Mouse (Mus musculus) heart, postnatal 36 days (tissue): Measurements from ENCODE around the gene Col16a1. TPM values are rescaled to one million over a fixed set of nuclear protein-coding genes. Genes with fewer than 3 reads are reported as not detected.
A peak's percentile ranks its signal among the peaks of the same experiment; 100 is the strongest.

Experiments
- DNase-seq, 2 experiments: peaks; one replicate each; pipeline ENCODE4 v3.0.0; 2021 to 2022
- intact Hi-C: fragments of 180-260 bp; cut with DNase I; formaldehyde crosslinking; loops from one replicate; pipeline ENCODE4 v1.15.1; 2025
- total RNA-seq, 2 experiments: library from RNA; stranded (reverse); gene quantifications; 2 replicates each; pipeline ENCODE4 v1.2.3; 2021

Gene Col16a1
- total RNA-seq, 2 experiments from 2014 or later: 7.4 to 8.5 TPM

- DNase-seq: no peak
- intact Hi-C loops: no loop called here
Observed at GRCm38 (mm10) chr4:130041076-130041475, 6.6 kb upstream of the Col16a1 start.

- intact Hi-C loops: no loop called here
- DNase-seq: no peak
Observed at GRCm38 (mm10) chr4:130044211-130044610, 3.4 kb upstream of the Col16a1 start.

- DNase-seq: peak; percentile 47 to 53
- intact Hi-C loops: no loop called here
Observed at GRCm38 (mm10) chr4:130045609-130046008, 2.0 kb upstream of the Col16a1 start.

- DNase-seq: no peak
- intact Hi-C loops: no loop called here
Observed at GRCm38 (mm10) chr4:130048203-130048479, 501 bp downstream of the Col16a1 start.

DNA sequence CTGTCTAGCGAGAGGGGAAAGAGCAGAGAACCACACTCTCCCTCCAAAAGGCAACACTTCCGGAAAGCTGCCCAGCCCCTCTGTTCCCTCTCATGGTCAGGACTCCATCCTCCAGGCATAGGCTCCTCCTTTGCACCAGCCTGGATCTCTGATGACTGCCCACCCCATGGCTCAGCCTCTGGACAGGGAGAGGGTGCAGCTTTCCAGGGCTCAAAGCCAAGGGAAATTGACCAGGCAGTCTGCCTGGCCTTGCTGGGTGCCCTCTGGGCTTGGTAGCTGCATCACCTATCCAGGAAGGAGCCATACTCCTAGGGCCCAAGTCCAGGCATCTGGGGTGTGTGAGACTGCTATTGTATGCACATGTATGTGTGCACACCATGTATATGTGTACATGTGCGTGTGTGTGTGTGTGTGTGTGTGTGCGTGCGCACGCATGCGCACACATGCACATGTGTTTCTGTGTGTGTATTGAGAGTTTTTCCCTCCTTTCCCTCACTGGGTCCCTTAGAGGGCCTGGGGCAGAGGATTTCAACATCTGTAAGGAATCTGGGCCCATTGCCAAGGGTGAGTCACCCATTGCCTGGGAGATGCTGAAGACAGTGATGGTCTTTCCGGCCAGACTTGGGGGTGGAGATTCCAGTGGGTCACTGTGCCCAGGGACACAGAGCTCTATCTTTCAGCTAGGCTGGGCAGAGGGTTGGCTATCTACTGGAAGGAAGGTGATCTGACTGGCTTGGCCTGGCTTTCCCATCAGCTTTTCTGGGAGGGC, 2.6 kb downstream of the Col16a1 start:
- intact Hi-C loops: no loop called here
- peak; percentile 71 to 73 for DNase-seq

- DNase-seq: no peak
- intact Hi-C loops: no loop called here
Observed at GRCm38 (mm10) chr4:130052283-130052682, 4.6 kb downstream of the Col16a1 start.

GRCm38 (mm10) chr4:130053111-130053510, 5.5 kb downstream of the Col16a1 start:
- no peak for DNase-seq
- intact Hi-C loops: no loop called here

DNA sequence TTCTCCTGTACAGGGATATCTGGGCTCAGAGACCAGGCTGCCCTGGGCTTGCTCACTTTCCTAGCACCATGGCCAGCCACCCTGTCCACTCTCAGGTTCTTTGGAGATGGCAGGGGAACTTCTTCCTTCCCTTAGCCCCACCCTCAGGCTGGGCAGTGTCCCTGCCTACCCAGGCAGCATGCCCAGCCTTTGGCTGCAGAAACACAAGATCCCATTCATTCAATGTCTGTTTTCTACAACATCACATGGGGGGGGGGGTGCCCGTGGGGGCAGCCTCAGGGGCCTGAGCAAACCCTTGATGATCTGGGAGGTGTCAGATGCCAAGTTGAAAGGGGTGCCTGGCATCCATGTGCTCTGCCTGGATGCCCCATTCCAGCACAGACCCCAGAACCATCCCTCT, 7.1 kb downstream of the Col16a1 start:
- intact Hi-C loops: no loop called here
- DNase-seq: no peak

- no peak for DNase-seq
- intact Hi-C loops: no loop called here
Observed at GRCm38 (mm10) chr4:130055160-130056010, 7.7 kb downstream of the Col16a1 start.

DNA sequence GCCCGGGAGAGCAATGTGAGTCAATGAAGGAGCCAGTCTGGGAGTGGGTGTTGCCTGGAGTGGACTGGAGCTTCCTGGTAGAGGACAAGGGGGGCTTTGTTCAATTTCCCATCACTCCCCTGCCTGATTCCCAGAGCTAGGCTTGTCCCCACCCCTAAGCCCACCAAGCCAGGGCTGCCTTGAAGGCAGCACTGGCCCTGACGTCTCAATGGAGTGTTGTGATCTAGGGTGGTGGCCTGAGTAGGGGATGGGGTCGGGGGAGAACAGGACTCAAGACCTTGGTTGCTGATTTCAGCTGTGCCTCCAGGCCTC, 8.3 kb downstream of the Col16a1 start:
- intact Hi-C loops: no loop called here
- DNase-seq: no peak

- DNase-seq: no peak
- intact Hi-C loops: no loop called here
Observed at GRCm38 (mm10) chr4:130056471-130056870, 8.8 kb downstream of the Col16a1 start.

GRCm38 (mm10) chr4:130060937-130061336, 13.3 kb downstream of the Col16a1 start:
- no peak for DNase-seq
- intact Hi-C loops: no loop called here

DNA sequence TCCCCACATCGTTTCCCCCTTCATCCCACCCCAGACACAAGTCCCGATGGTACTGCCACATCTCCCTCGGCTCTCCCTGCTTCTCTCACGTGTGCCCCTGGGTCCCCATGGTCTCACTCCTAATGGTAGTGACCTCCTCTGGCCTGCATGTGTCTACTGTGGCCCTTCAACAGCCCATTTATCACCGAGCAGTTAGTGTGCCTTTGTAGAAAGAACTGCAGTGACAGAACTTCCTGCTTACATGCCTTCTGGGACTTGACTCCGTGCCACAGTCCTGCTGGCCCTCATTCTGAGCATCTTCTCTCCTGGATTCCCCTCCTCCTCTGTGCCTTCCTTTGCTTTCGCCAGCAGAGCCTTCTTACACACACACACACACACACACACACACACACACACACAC, 15.6 kb downstream of the Col16a1 start:
- intact Hi-C loops: no loop called here
- no peak for DNase-seq

DNA sequence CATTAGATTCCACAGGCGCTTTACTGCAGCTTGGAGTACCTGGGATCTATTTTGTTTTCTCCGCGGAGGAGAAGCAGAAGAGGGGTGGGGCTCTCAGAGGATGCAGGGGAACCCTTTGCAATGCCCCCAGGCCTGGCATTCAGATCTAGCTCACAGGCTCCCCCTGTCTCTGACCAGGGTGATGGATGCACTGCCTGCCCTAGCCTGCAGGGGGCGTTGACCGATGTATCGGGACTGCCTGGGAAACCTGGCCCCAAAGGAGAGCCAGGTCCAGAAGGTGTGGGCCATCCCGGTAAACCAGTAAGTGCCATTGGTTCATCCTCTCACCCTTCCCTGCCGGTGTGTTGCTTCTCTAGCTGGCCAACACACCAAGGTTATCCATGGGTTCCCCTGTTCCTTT, 19.2 kb downstream of the Col16a1 start:
- no peak for DNase-seq

GRCm38 (mm10) chr4:130070523-130070922, 22.9 kb downstream of the Col16a1 start:
- intact Hi-C loops: no loop called here
- DNase-seq: no peak

More for the DNA sequence above, 19.2 kb downstream of the Col16a1 start:
- intact Hi-C loops: no loop called here

DNA sequence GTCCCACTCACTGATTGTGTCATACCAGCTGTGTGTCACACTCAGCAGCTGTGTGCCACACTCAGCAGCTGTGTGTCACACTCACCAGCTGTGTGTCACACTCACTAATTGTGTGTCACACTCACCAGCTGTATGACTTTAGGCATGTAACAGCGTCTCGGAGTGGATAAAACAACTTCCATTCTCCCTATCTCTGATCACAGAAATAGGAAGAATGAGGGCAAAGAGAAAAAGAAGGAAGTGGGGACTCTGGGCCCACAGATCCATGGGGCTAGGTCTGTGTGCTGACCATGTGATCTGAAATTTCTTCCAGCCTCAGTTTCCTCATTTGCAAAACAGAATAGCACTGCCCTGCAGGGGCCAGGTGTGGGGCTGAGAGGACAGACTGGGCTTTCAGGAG, 24.1 kb downstream of the Col16a1 start:
- no peak for DNase-seq
- intact Hi-C loops: no loop called here

GRCm38 (mm10) chr4:130073367-130073766, 25.7 kb downstream of the Col16a1 start:
- intact Hi-C loops: no loop called here
- no peak for DNase-seq

DNA sequence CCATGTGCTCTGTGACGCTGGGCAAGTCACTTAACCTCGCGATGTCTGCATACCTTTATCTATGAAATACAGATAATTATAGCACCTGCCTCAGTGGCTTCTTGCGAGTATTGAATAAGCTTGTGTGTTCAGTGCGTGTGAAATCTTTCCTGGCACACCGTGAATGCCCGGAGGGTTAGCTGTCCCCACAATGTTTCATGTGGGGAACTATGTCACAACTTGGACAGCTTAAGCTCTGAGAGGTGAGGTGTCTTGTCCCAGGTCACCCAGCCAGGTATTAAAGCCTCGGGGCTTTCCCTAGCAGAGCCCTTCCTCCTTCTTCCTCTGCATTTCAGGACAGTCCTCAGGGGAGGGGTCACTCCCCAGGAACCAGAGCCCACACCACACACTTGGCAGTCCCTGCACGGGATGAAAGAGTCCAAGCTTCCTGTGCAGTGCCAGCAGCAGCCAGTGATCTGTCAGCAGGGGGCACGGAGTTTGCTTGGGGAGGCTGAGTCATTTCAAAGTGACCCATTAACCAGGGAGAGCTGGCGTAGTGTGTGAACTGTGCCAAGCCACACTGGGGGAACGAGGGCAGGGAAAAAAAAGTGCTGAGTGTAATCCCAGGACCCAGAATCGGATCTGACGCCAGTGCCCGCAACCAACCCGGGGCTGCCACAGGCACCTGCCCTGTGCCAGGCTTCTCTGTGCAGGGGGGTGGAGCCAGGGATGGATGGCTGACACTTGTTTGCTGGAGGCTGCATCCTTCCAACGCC, 27.3 kb downstream of the Col16a1 start:
- DNase-seq: no peak
- intact Hi-C loops: no loop called here

- intact Hi-C loops: no loop called here
- peak in 1 of 2 experiments; percentile 31 for DNase-seq
Observed at GRCm38 (mm10) chr4:130076856-130077255, 29.2 kb downstream of the Col16a1 start.

DNA sequence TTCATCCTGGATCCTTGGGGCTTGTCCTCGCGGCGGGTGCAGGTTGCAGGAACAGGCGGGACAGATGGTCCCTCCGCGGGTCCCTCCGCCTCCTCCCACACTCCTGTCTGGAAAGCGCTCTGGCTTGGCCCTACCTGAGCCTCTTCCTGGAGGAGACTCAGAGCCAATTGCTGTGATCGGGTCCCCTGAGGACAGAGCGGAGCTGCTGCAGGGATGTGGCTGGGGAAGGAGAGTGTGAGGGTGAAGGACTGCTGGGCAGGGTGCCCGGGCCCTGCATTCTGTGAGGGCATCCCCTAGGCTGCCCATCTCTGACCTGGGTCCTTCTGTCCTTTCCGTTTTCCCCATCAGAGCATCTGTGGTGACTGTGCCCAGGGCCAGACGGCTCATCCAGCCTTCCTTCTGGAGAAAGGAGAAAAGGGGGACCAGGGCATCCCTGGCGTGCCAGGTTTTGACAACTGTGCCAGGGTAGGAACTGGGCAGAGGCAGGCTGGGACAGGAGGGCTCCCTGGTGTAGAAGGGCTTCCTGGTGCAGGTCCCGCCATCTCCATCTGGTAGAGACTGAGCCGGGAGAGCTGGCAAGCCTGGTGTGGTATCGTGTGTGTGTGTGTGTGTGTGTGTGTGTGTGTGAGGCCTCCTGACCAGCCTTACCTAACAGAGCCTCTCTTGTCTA, 31.3 kb downstream of the Col16a1 start:
- DNase-seq: no peak

DNA sequence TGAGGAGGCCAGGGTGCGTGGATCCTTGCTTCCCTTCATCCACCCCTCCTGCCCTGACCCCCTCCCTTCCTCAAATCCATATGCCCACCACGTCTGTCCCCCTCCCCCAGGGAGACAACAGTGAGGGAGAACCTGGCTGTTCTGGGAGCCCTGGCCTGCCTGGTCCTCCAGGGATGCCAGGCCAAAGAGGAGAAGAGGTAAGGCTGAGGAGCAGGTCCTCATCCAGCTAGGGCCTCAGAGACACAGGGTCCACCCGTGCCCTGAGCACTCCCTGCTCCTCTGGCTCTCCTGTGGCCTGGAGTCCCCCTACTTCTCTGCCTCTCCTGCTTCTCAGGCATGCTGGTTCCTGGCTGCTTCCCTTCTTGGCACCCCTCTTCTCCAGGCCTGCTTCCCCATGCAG, 31.9 kb downstream of the Col16a1 start:
- intact Hi-C loops: no loop called here
- DNase-seq: no peak

More for the DNA sequence above, 31.3 kb downstream of the Col16a1 start:
- intact Hi-C loops: no loop called here
